Mouse (Mus musculus): ENCODE results near the gene Diablo.

The Diablo gene

DNA sequence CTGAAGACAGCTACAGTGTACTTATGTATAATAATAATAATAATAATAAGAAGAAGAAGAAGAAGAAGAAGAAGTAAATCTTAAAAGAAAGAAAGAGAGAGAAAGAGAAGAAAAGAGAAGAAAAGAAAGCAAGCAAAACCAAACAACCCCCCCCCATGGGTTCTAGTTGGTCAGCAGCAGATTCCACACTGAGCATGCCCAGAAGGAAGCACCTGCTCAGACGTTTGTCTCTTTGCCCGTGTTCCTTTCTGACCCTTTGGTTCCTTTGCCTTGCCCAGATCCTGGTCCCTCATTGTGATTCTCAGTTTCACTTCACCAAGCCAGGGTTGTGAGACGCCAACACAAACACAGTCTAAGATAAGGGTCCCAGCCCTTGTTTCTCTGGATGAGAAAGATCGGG is 22.0 kb downstream of the Diablo start:
- DNase-seq (ENCODE audit: low spot score in 2 of 2) = no peak

- DNase-seq (ENCODE audit: low spot score in 2 of 2) = peak in 1 of 2 experiments; percentile 39
These were observed 24.3 kb downstream of the Diablo start for GRCm38 (mm10) chr5:123499717-123500116.

DNA sequence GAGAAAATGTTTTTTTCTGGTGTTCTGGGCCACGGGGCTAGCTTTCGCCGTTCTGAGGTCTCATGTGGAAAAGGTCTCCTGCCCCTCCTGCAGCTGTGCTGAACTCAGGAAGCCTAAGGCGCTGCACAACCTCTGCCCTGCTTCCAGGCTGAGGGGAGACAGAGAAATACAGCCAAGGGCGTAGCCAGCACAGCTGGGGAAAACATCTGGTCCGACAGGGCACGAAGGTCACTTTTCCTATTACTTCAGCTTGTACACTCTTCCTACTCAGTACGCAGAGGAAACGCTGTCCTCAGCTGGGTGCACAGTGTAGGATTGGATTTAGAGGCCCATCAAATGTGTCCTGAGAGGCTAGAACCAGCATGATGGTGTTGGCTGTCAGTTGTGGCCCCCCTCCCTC is 34.0 kb downstream of the Diablo start:
- no peak for DNase-seq (ENCODE audit: low spot score in 2 of 2)

- DNase-seq (ENCODE audit: low spot score in 2 of 2) = no peak
These were observed 34.7 kb downstream of the Diablo start, which contains the start of the genes Lrrc43 and Il31 for GRCm38 (mm10) chr5:123489112-123489785. Gene Lrrc43 (plus strand): TSS chr5:123489305. Gene Il31 (minus strand): TSS chr5:123489489.

GRCm38 (mm10) chr5:123487659-123488395 is 36.1 kb downstream of the Diablo start:
- DNase-seq (ENCODE audit: low spot score in 2 of 2) = no peak

GRCm38 (mm10) chr5:123473817-123474216 is 50.2 kb downstream of the Diablo start:
- no peak for DNase-seq (ENCODE audit: low spot score in 2 of 2)

DNA sequence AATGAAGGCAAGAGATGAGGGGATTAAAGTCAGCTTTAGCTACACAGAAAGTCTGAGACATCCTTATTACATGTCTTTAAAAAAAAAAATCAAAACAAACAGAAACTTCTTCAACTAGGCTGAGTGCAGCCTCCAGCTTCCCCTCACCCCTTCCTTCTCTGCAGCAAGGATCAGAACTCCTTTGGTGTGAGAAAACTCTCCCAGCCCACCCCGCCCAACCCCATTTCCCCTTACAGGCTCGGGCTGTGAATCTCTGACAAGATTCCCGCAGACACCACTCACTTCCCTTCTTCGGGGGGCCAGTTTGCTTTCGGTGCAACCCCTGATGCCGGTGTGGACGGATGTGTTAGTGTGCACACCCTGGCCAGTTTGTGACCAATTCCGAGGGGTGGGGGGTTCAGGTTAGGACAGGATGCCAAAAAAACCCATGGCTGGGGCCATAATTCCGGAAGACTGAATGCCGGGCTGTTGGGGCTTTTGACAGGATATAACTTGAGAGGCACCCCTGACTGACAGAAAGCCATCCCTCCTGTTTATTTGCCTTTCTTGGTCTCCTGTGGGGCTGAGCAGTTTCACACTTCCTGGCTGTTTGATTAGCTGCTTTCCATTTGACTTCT is 53.1 kb downstream of the Diablo start:
- DNase-seq (ENCODE audit: low spot score in 2 of 2) = no peak

- no peak for DNase-seq (ENCODE audit: low spot score in 2 of 2)
These were observed 59.3 kb downstream of the Diablo start for GRCm38 (mm10) chr5:123464638-123465037.

DNA sequence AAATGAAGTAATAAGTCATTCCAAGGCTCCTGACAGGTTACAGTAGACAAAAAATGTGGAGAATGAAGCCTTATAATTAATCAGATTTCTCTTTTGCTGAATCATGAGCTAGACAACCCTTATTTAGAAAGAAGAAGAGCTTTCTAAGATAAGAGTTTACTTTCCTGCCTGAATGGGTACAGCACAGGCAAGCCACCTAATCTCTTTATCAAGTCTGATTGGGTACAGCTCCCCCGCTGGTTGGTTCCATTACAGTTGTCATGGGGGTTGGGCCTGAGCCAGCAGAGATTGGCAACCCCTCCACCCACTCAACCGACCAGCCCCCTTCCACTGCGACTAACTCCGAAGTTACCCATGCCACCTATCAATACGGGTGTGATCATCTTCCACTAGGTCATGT is 62.6 kb downstream of the Diablo start:
- DNase-seq (ENCODE audit: low spot score in 2 of 2) = no peak

Data from cerebellum, postnatal 4 days (tissue).